Mouse (Mus musculus): ENCODE results near the gene Tcf20. TPM values are rescaled to one million over a fixed set of nuclear protein-coding genes. Genes with fewer than 3 reads are reported as not detected.
A peak's percentile ranks its signal among the peaks of the same experiment; 100 is the strongest.

The Tcf20 gene
- polyA plus RNA-seq, 1 experiment from 2014 or later: 13.7 TPM

- H3K36me3 ChIP-seq: no peaks in the 10 kb centered on the region
- H3K4me1 ChIP-seq: peaks cover 83% of the 10 kb centered on the region
- H3K9ac ChIP-seq (replicated peaks): no peak overlapping the region
- H3K4me2 ChIP-seq (replicated peaks): no peak overlapping the region
- H3K9me3 ChIP-seq: no peaks in the 10 kb centered on the region
- H3K27ac ChIP-seq (replicated peaks): no peak overlapping the region
- H3K27me3 ChIP-seq: peaks cover 29% of the 10 kb centered on the region
- ATAC-seq (ENCODE audit: low FRiP score, low read depth): no peak
- WGBS: 89% methylated on average over 5 of the region's 5 CpGs
- H3K4me3 ChIP-seq: no peak overlapping the region
Observed at GRCm38 (mm10) chr15:82931436-82931835, 56.2 kb downstream of the Tcf20 start.

- H3K9me3 ChIP-seq: no peaks in the 10 kb centered on the region
- H3K27ac ChIP-seq (replicated peaks): peak overlapping the region; percentile 63
- peaks cover 42% of the 10 kb centered on the region for H3K27me3 ChIP-seq
- peak overlapping the region; percentile 16; the same call in 1 of the 2 replicates for H3K4me2 ChIP-seq (replicated peaks)
- H3K4me3 ChIP-seq: no peak overlapping the region
- H3K4me1 ChIP-seq: peaks cover 83% of the 10 kb centered on the region
- ATAC-seq (ENCODE audit: low FRiP score, low read depth): 0 out of 2 replicates have a peak, but pooled peaks have one; percentile 21
- WGBS: 31% methylated on average over 9 of the region's 9 CpGs
- no peaks in the 10 kb centered on the region for H3K36me3 ChIP-seq
- H3K9ac ChIP-seq (replicated peaks): no peak overlapping the region
Observed at GRCm38 (mm10) chr15:82929595-82929994, 58.1 kb downstream of the Tcf20 start.

GRCm38 (mm10) chr15:82928844-82929243, 58.8 kb downstream of the Tcf20 start:
- H3K4me1 ChIP-seq: peaks cover 84% of the 10 kb centered on the region
- H3K27ac ChIP-seq (replicated peaks): peak overlapping the region; percentile 60; the same call in 1 of the 2 replicates

GRCm38 (mm10) chr15:82928023-82928422, 59.6 kb downstream of the Tcf20 start:
- Histone ChIP-seq H3K36me3 (no peaks in the 10 kb centered on the region), H3K4me1 (peaks cover 84% of the 10 kb centered on the region), H3K27me3 (peaks cover 55% of the 10 kb centered on the region), H3K9ac (replicated peaks) (no peak overlapping the region), H3K4me3 (no peak overlapping the region), H3K4me2 (replicated peaks) (no peak overlapping the region), H3K27ac (replicated peaks) (peak overlapping the region; percentile 60), H3K9me3 (no peaks in the 10 kb centered on the region)
- peak; percentile 23; the same call in 1 of the 2 replicates for ATAC-seq (ENCODE audit: low FRiP score, low read depth)
- WGBS: 23% methylated on average over 6 of the region's 6 CpGs

More at GRCm38 (mm10) chr15:82928844-82929243, 58.8 kb downstream of the Tcf20 start:
- WGBS: 69% methylated on average over 8 of the region's 8 CpGs
- no peak for ATAC-seq (ENCODE audit: low FRiP score, low read depth)
- no peak overlapping the region for H3K4me3 ChIP-seq
- no peaks in the 10 kb centered on the region for H3K9me3 ChIP-seq
- no peak overlapping the region for H3K9ac ChIP-seq (replicated peaks)
- H3K27me3 ChIP-seq: peaks cover 47% of the 10 kb centered on the region
- H3K4me2 ChIP-seq (replicated peaks): no peak overlapping the region
- no peaks in the 10 kb centered on the region for H3K36me3 ChIP-seq

- Histone ChIP-seq H3K27ac (replicated peaks) (no peak overlapping the region), H3K27me3 (peaks cover 55% of the 10 kb centered on the region)
Observed at GRCm38 (mm10) chr15:82927057-82927456, 60.6 kb downstream of the Tcf20 start.

GRCm38 (mm10) chr15:82924679-82925425, 62.8 kb downstream of the Tcf20 start:
- no peak for ATAC-seq (ENCODE audit: low FRiP score, low read depth)
- Histone ChIP-seq H3K36me3 (no peaks in the 10 kb centered on the region), H3K27me3 (peaks cover 57% of the 10 kb centered on the region), H3K9me3 (no peaks in the 10 kb centered on the region), H3K4me2 (replicated peaks) (peak overlapping the region; percentile 26), H3K4me1 (peaks cover 95% of the 10 kb centered on the region), H3K9ac (replicated peaks) (no peak overlapping the region; the same call in 1 of the 2 replicates), H3K27ac (replicated peaks) (peak overlapping the region; percentile 78), H3K4me3 (no peak overlapping the region)
- 0% methylated on average over 11 of the region's 11 CpGs for WGBS

More at GRCm38 (mm10) chr15:82927057-82927456, 60.6 kb downstream of the Tcf20 start:
- H3K4me1 ChIP-seq: peaks cover 88% of the 10 kb centered on the region
- no peak overlapping the region for H3K4me3 ChIP-seq
- no peak overlapping the region for H3K9ac ChIP-seq (replicated peaks)
- 81% methylated on average over 5 of the region's 5 CpGs for WGBS
- no peak for ATAC-seq (ENCODE audit: low FRiP score, low read depth)
- no peaks in the 10 kb centered on the region for H3K36me3 ChIP-seq
- H3K9me3 ChIP-seq: no peaks in the 10 kb centered on the region
- no peak overlapping the region for H3K4me2 ChIP-seq (replicated peaks)

- no peak overlapping the region for H3K4me3 ChIP-seq
- no peaks in the 10 kb centered on the region for H3K9me3 ChIP-seq
- H3K4me2 ChIP-seq (replicated peaks): no peak overlapping the region
- H3K9ac ChIP-seq (replicated peaks): no peak overlapping the region
- no peak for ATAC-seq (ENCODE audit: low FRiP score, low read depth)
- peaks cover 89% of the 10 kb centered on the region for H3K4me1 ChIP-seq
- no peaks in the 10 kb centered on the region for H3K36me3 ChIP-seq
- H3K27ac ChIP-seq (replicated peaks): 0 out of 2 replicates have a peak overlapping the region, but pooled peaks have one; percentile 78
- WGBS: 76% methylated on average over 5 of the region's 5 CpGs
- peaks cover 63% of the 10 kb centered on the region for H3K27me3 ChIP-seq
Observed at GRCm38 (mm10) chr15:82923531-82923930, 64.1 kb downstream of the Tcf20 start.

GRCm38 (mm10) chr15:82922755-82923154, 64.9 kb downstream of the Tcf20 start:
- Histone ChIP-seq H3K4me2 (replicated peaks) (no peak overlapping the region), H3K4me3 (no peak overlapping the region), H3K9me3 (no peaks in the 10 kb centered on the region), H3K36me3 (no peaks in the 10 kb centered on the region), H3K27ac (replicated peaks) (peak overlapping the region; percentile 80), H3K27me3 (peaks cover 68% of the 10 kb centered on the region), H3K9ac (replicated peaks) (no peak overlapping the region), H3K4me1 (peaks cover 89% of the 10 kb centered on the region)
- WGBS: 60% methylated on average over 4 of the region's 4 CpGs
- no peak for ATAC-seq (ENCODE audit: low FRiP score, low read depth)

GRCm38 (mm10) chr15:82922052-82922451, 65.6 kb downstream of the Tcf20 start:
- 44% methylated on average over 12 of the region's 12 CpGs for WGBS
- Histone ChIP-seq H3K4me2 (replicated peaks) (0 out of 2 replicates have a peak overlapping the region, but pooled peaks have one; percentile 11), H3K4me1 (peaks cover 89% of the 10 kb centered on the region), H3K27me3 (peaks cover 61% of the 10 kb centered on the region), H3K9ac (replicated peaks) (no peak overlapping the region), H3K36me3 (no peaks in the 10 kb centered on the region), H3K4me3 (no peak overlapping the region), H3K27ac (replicated peaks) (peak overlapping the region; percentile 80), H3K9me3 (no peaks in the 10 kb centered on the region)
- peak; percentile 62 for ATAC-seq (ENCODE audit: low FRiP score, low read depth)

- Histone ChIP-seq H3K9me3 (no peaks in the 10 kb centered on the region), H3K27ac (replicated peaks) (peak overlapping the region; percentile 80), H3K4me2 (replicated peaks) (peak overlapping the region; percentile 38), H3K9ac (replicated peaks) (peak overlapping the region; percentile 2; the same call in 1 of the 2 replicates), H3K36me3 (no peaks in the 10 kb centered on the region), H3K4me3 (no peak overlapping the region), H3K27me3 (peaks cover 58% of the 10 kb centered on the region), H3K4me1 (peaks cover 87% of the 10 kb centered on the region)
- ATAC-seq (ENCODE audit: low FRiP score, low read depth): no peak
- 38% methylated on average over 1 of the region's 1 CpGs for WGBS
Observed at GRCm38 (mm10) chr15:82921559-82921958, 66.1 kb downstream of the Tcf20 start.

GRCm38 (mm10) chr15:82920895-82921515, 66.7 kb downstream of the Tcf20 start:
- Histone ChIP-seq H3K9me3 (no peaks in the 10 kb centered on the region), H3K4me2 (replicated peaks) (peak overlapping the region; percentile 38), H3K27ac (replicated peaks) (peak overlapping the region; percentile 80), H3K4me3 (no peak overlapping the region), H3K27me3 (peaks cover 58% of the 10 kb centered on the region), H3K36me3 (no peaks in the 10 kb centered on the region), H3K9ac (replicated peaks) (peak overlapping the region; percentile 2; the same call in 1 of the 2 replicates), H3K4me1 (peaks cover 84% of the 10 kb centered on the region)
- 3% methylated on average over 13 of the region's 13 CpGs for WGBS
- peak; percentile 27; the same call in 1 of the 2 replicates for ATAC-seq (ENCODE audit: low FRiP score, low read depth)

GRCm38 (mm10) chr15:82917965-82918364, 69.7 kb downstream of the Tcf20 start:
- ATAC-seq (ENCODE audit: low FRiP score, low read depth): no peak
- Histone ChIP-seq H3K9me3 (no peaks in the 10 kb centered on the region), H3K27ac (replicated peaks) (peak overlapping the region; percentile 86), H3K27me3 (peaks cover 65% of the 10 kb centered on the region), H3K36me3 (no peaks in the 10 kb centered on the region), H3K4me1 (peaks cover 71% of the 10 kb centered on the region), H3K9ac (replicated peaks) (no peak overlapping the region; the same call in 1 of the 2 replicates), H3K4me2 (replicated peaks) (peak overlapping the region; percentile 45), H3K4me3 (no peak overlapping the region)
- 65% methylated on average over 3 of the region's 3 CpGs for WGBS
